In genomic region chr13:113859392-113859776, GRCm38 (mm10) we compare ENCODE assay signal across 12 mouse cellular contexts.
DNase-seq lines count a peak whose midpoint lies in the region; ATAC-seq and TF ChIP-seq lines count a peak whose summit lies in the region.
"Had no signal": no experiment of that assay in that cellular context is flagged by ENCODE, and none has a peak within 500 bp of the region (broad histone marks: within the 10 kb centered on the region; RNA-seq: fewer than 3 reads in every experiment).

No protein-coding gene starts in this region.

- 0 out of 2 replicates have a peak, but pooled peaks have one; percentile 48 for ATAC-seq in heart, embryonic 13.5 days (ENCODE audit: extremely low read depth, insufficient number of reproducible peaks, low FRiP score, low TSS enrichment)
- peak; percentile 69 for ATAC-seq in hindbrain, postnatal 0 days

- H3K4me3 ChIP-seq in heart, embryonic 13.5 days = peak overlapping the region; percentile 10; the same call in 1 of the 2 replicates
- peak overlapping the region; percentile 67 for H3K4me3 ChIP-seq in E14TG2a.4 (replicated peaks; ENCODE audit: low read length)
- peak overlapping the region; percentile 7 for H3K4me3 ChIP-seq in bone marrow, adult 2 months (replicated peaks; ENCODE audit: control insufficient read depth, low read depth, low read length)
- no peak overlapping the region for H3K4me3 ChIP-seq in hindbrain, postnatal 0 days (ENCODE audit: low read length)
- no peak overlapping the region for H3K4me3 ChIP-seq in kidney, adult 2 months (ENCODE audit: insufficient read depth, low read depth, low read length)
- H3K4me3 ChIP-seq: layer of hippocampus, adult 2 months; limb, embryonic 12.5 days had no signal

- DNase-seq in heart, adult 9 months (ENCODE audit: low spot score in 2 of 2) = no peak
- DNase-seq in hindbrain, postnatal 0 days (ENCODE audit: low spot score) = peak; percentile 41
- no peak for DNase-seq in T-cell, adult 2 months (ENCODE audit: low spot score)
- DNase-seq in kidney, adult 2 months = no peak
- no peak for DNase-seq in cerebellum, adult 11 months
- DNase-seq: embryo, embryonic 11 days; lung, postnatal 4 days had no signal

- no peaks in the 10 kb centered on the region for H3K9me3 ChIP-seq in heart, embryonic 13.5 days
- no peaks in the 10 kb centered on the region for H3K9me3 ChIP-seq in E14TG2a.4 (ENCODE audit: low read length)
- no peaks in the 10 kb centered on the region for H3K9me3 ChIP-seq in hindbrain, postnatal 0 days (ENCODE audit: low read length)
- H3K9me3 ChIP-seq: limb, embryonic 12.5 days had no signal

- no peaks in the 10 kb centered on the region for H3K36me3 ChIP-seq in heart, embryonic 13.5 days
- peaks cover 8% of the 10 kb centered on the region; the same call in 1 of the 2 replicates for H3K36me3 ChIP-seq in E14TG2a.4 (ENCODE audit: insufficient read depth, low read length)
- no peaks in the 10 kb centered on the region for H3K36me3 ChIP-seq in hindbrain, postnatal 0 days (ENCODE audit: insufficient read depth, low read length)
- H3K36me3 ChIP-seq in kidney, adult 2 months (ENCODE audit: control insufficient read depth, insufficient read depth, low read length) = no peaks in the 10 kb centered on the region
- H3K36me3 ChIP-seq: limb, embryonic 12.5 days had no signal

- peaks cover 56% of the 10 kb centered on the region for H3K4me1 ChIP-seq in heart, embryonic 13.5 days
- H3K4me1 ChIP-seq in E14TG2a.4 (replicated peaks; ENCODE audit: low read depth, low read length) = peaks cover 93% of the 10 kb centered on the region
- H3K4me1 ChIP-seq in bone marrow, adult 2 months (ENCODE audit: control insufficient read depth, insufficient read depth, low read length) = no peaks in the 10 kb centered on the region; the same call in 1 of the 2 replicates
- H3K4me1 ChIP-seq in hindbrain, postnatal 0 days (ENCODE audit: insufficient read depth, low read length) = no peaks in the 10 kb centered on the region
- H3K4me1 ChIP-seq in kidney, adult 2 months (ENCODE audit: control insufficient read depth, insufficient read depth, low read length) = peaks cover under 1% of the 10 kb centered on the region; the same call in 1 of the 2 replicates

- 76% methylated on average over 11 of the region's 11 CpGs for WGBS in heart, embryonic 13.5 days
- WGBS in bone marrow, adult 2 months = 74% methylated on average over 11 of the region's 11 CpGs
- WGBS in hindbrain, postnatal 0 days = 66% methylated on average over 11 of the region's 11 CpGs
- 74% methylated on average over 11 of the region's 11 CpGs for WGBS in kidney, adult 2 months

- 0 out of 2 replicates have a peak overlapping the region, but pooled peaks have one; percentile 44 for H3K9ac ChIP-seq in heart, embryonic 13.5 days
- no peak overlapping the region for H3K9ac ChIP-seq in hindbrain, postnatal 0 days (replicated peaks; ENCODE audit: low read length)
- H3K9ac ChIP-seq: limb, embryonic 12.5 days had no signal

- H3K4me2 ChIP-seq in heart, embryonic 13.5 days = peak overlapping the region; percentile 54
- no peak overlapping the region for H3K4me2 ChIP-seq in hindbrain, postnatal 0 days (ENCODE audit: low read depth, low read length)
- H3K4me2 ChIP-seq: limb, embryonic 12.5 days had no signal

- H3K27ac ChIP-seq in heart, embryonic 13.5 days (replicated peaks) = 0 out of 2 replicates have a peak overlapping the region, but pooled peaks have one; percentile 15
- no peak overlapping the region for H3K27ac ChIP-seq in bone marrow, adult 2 months (ENCODE audit: control insufficient read depth, insufficient read depth, low read depth, low read length, poor library complexity)
- H3K27ac ChIP-seq in hindbrain, postnatal 0 days = no peak overlapping the region
- H3K27ac ChIP-seq in kidney, adult 2 months (ENCODE audit: insufficient read depth, low read depth, low read length) = no peak overlapping the region
- H3K27ac ChIP-seq: layer of hippocampus, adult 2 months had no signal

- TF ChIP-seq CTCF in E14TG2a.4 (conservative IDR thresholded peaks at IDR 0.05; ENCODE audit: low read length) = no peak
- TF ChIP-seq CTCF in bone marrow, adult 2 months (IDR thresholded peaks at IDR 0.05; ENCODE audit: control insufficient read depth, insufficient read depth, low read length) = no peak
- no peak for TF ChIP-seq CTCF in hindbrain, postnatal 0 days (IDR thresholded peaks at IDR 0.05; ENCODE audit: low read depth)
- TF ChIP-seq CTCF in kidney, adult 2 months (conservative IDR thresholded peaks at IDR 0.05; ENCODE audit: insufficient read depth, insufficient read length, low read depth, low read length) = no peak

- H3K27me3 ChIP-seq in heart, embryonic 13.5 days (replicated peaks) = no peaks in the 10 kb centered on the region
- H3K27me3 ChIP-seq in E14TG2a.4 (ENCODE audit: insufficient read depth, low read length) = no peaks in the 10 kb centered on the region
- H3K27me3 ChIP-seq in hindbrain, postnatal 0 days (ENCODE audit: insufficient read depth, low read length) = no peaks in the 10 kb centered on the region
- no peaks in the 10 kb centered on the region for H3K27me3 ChIP-seq in kidney, adult 2 months (replicated peaks; ENCODE audit: control insufficient read depth, insufficient read depth, low read length)
- H3K27me3 ChIP-seq: limb, embryonic 12.5 days had no signal

- TF ChIP-seq POLR2A in bone marrow, adult 2 months (IDR thresholded peaks at IDR 0.05; ENCODE audit: borderline replicate concordance, control insufficient read depth, low read depth, low read length) = no peak
- no peak for TF ChIP-seq POLR2A in kidney, adult 2 months (IDR thresholded peaks at IDR 0.05; ENCODE audit: low read depth, low read length)

Comparison
In these comparisons a context has a peak if more than half of its experiments do, and no peak if none do; other contexts are left out.
1. H3K4me3 ChIP-seq: peak in heart, embryonic 13.5 days (single experiment), E14TG2a.4 (single experiment) and bone marrow, adult 2 months (single experiment); none in hindbrain, postnatal 0 days (single experiment) and kidney, adult 2 months (single experiment).